Mouse (Mus musculus) granulocyte monocyte progenitor cell, adult 5-6 weeks (primary cell): ENCODE measurements around the gene Ppia. TPM values are rescaled to one million over a fixed set of nuclear protein-coding genes. Genes with fewer than 3 reads are reported as not detected.
"Not testable (repeated sequence)": the region's sequence is repeated elsewhere in the genome, so short reads cannot be mapped to it uniquely, and the experiment has no call there.

Source experiments
- ATAC-seq: replicated peaks from 2 replicates; pipeline ENCODE4 v1.8.0; 2016; ENCODE audit warnings: mild to moderate bottlenecking, moderate TSS enrichment, inconsistent platforms; ENCODE audit not compliant: poor library complexity, severe bottlenecking
- total RNA-seq, 2 experiments: library from RNA; stranded (forward) in 1 of 2; stranded (reverse) in 1 of 2; fragments of 200-712, 200-1000 nt in 1 of 2; fragments of >200 nt in 1 of 2; fragmentation: Nextera tagmentation in 1 of 2; gene quantifications; 2 replicates each; pipeline ENCODE4 v1.2.3; 2014 to 2017

Gene Ppia
- total RNA-seq, 2 experiments from 2014 or later, result 1,769 to 4,754 TPM

- ATAC-seq, result no peak
These were observed 11.3 kb upstream of the Ppia start for GRCm38 (mm10) chr11:6403830-6404405.

GRCm38 (mm10) chr11:6404699-6405566, 10.3 kb upstream of the Ppia start:
- ATAC-seq, result no peak

- no peak for ATAC-seq
These were observed 9.6 kb upstream of the Ppia start for GRCm38 (mm10) chr11:6405591-6406081.

GRCm38 (mm10) chr11:6406251-6407161, 8.7 kb upstream of the Ppia start:
- no peak for ATAC-seq

- ATAC-seq, result no peak
These were observed 8.1 kb upstream of the Ppia start for GRCm38 (mm10) chr11:6407162-6407621.

GRCm38 (mm10) chr11:6410050-6410602, 5.1 kb upstream of the Ppia start:
- no peak for ATAC-seq

GRCm38 (mm10) chr11:6410755-6411154, 4.5 kb upstream of the Ppia start:
- ATAC-seq, result not testable (repeated sequence)

- peak; percentile 16 for ATAC-seq
These were observed 3.6 kb upstream of the Ppia start for GRCm38 (mm10) chr11:6411684-6412083.

- ATAC-seq, result no peak
These were observed 2.0 kb upstream of the Ppia start for GRCm38 (mm10) chr11:6413264-6413663.

GRCm38 (mm10) chr11:6415551-6416404, 535 bp downstream of the Ppia start:
- peak; percentile 66 for ATAC-seq

- ATAC-seq, result peak; percentile 36
These were observed 1.3 kb downstream of the Ppia start for GRCm38 (mm10) chr11:6416405-6417034.

GRCm38 (mm10) chr11:6417069-6417468, 1.8 kb downstream of the Ppia start:
- no peak for ATAC-seq

GRCm38 (mm10) chr11:6417490-6417889, 2.2 kb downstream of the Ppia start:
- ATAC-seq, result no peak

- ATAC-seq, result no peak
These were observed 3.5 kb downstream of the Ppia start for GRCm38 (mm10) chr11:6418751-6419150.

GRCm38 (mm10) chr11:6419156-6419555, 3.9 kb downstream of the Ppia start:
- not testable (repeated sequence) for ATAC-seq

GRCm38 (mm10) chr11:6420283-6420703, 5.0 kb downstream of the Ppia start:
- no peak for ATAC-seq

GRCm38 (mm10) chr11:6420722-6421350, 5.6 kb downstream of the Ppia start:
- no peak for ATAC-seq

- ATAC-seq, result no peak
These were observed 14.9 kb downstream of the Ppia start for GRCm38 (mm10) chr11:6430186-6430585.
